Mouse (Mus musculus) cortical plate, adult 2 months (tissue): ENCODE measurements around the gene Zfp11.

Source experiments
- CTCF ChIP-seq: fragments of 200-500 bp; IDR thresholded peaks from 2 replicates; pipeline ENCODE4 v1.5.1; 2011; ENCODE audit warnings: mild to moderate bottlenecking, control low read depth, low read length; ENCODE audit not compliant: insufficient read depth; ENCODE audit errors: extremely low read depth
- POLR2A ChIP-seq: fragments of 200-500 bp; IDR thresholded peaks from 2 replicates; pipeline ENCODE4 v1.6.1; 2011; ENCODE audit warnings: mild to moderate bottlenecking, low read length, control low read depth; ENCODE audit not compliant: insufficient read depth; ENCODE audit errors: extremely low read depth

DNA sequence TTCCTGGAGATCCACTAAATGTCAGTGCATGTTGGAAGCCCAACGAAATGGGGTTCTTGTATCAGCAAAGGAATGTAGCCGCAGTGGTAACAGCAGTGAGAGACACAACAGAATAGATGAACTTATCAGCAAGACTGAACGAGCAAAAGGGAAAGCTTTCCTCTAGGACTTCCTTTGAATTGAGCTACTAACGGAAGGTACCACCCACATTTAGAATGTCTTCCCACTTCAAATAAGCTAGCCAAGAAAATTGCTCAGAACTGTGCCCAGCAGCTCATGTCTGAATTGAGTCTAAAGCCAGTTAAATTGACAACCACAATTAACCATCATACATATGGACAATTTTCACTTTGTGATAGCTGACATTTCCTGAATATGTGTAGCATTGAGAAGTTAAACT is 2.0 kb downstream of the Zfp11 start:
- no peak for TF ChIP-seq POLR2A
- no peak for TF ChIP-seq CTCF
